Mouse (Mus musculus) cerebral cortex, adult 2 months (tissue): ENCODE results near the gene Olfr1408.

Source experiments
- WGBS: fragments of 180-500 bp; shearing (Covaris S2); methylation state at CpG from one replicate; pipeline ENCODE4 v1.1.7; 2018; 5-methylcytosine and 5-hydroxymethylcytosine counted together

The Olfr1408 gene

DNA sequence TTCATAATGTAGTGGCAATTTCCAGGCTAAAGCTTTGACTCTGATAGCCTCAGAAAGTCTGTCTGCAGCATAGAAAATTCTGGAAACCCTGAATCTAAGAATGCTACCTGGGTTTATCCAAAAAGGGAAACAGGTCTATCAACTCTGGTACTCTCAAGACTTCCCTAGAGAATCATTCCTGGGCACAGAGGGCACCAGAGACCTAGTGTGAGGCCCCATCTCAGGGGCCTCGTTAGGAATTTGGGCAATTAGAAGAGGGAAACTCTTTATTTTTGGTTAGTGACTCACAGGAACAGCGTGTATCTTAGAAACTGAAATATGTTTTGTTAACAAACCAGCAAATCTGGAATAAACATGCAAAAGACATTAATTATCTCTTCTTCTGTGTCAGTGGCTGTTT lies at the start of gene Olfr1408:
Gene Olfr1408 (minus strand): TSS at position 101 of the 400 bp plus-strand sequence.
- 54% methylated on average over 2 of the region's 2 CpGs for WGBS
